Mouse (Mus musculus) adrenal gland, postnatal 25 days (tissue): ENCODE data around the gene Spata33. TPM values are rescaled to one million over a fixed set of nuclear protein-coding genes. Genes with fewer than 3 reads are reported as not detected.
"Not testable (repeated sequence)": the region's sequence is repeated elsewhere in the genome, so short reads cannot be mapped to it uniquely, and the experiment has no call there.

ENCODE experiments used
- DNase-seq: peaks from one replicate; pipeline ENCODE4 v3.0.0; 2021; ENCODE audit warnings: mixed read lengths
- long read RNA-seq: library from polyadenylated mRNA; stranded (forward); transcript quantifications from one replicate; pipeline ENCODE4 v2.0.0, GENCODE M21; 2021
- total RNA-seq: library from RNA; stranded (reverse); gene quantifications from 2 replicates; pipeline ENCODE4 v1.2.3, GENCODE M21; 2021

Spata33 gene
- 3.3 and 4.0 TPM in 2 replicates for total RNA-seq
- long read RNA-seq, full-length matches to known transcripts, result 4 of 4 reads
- long read RNA-seq, partial matches to known transcripts, result 0 of 4 reads
- long read RNA-seq, other reads (novel, unspliced or antisense), result 0 of 4 reads

DNA sequence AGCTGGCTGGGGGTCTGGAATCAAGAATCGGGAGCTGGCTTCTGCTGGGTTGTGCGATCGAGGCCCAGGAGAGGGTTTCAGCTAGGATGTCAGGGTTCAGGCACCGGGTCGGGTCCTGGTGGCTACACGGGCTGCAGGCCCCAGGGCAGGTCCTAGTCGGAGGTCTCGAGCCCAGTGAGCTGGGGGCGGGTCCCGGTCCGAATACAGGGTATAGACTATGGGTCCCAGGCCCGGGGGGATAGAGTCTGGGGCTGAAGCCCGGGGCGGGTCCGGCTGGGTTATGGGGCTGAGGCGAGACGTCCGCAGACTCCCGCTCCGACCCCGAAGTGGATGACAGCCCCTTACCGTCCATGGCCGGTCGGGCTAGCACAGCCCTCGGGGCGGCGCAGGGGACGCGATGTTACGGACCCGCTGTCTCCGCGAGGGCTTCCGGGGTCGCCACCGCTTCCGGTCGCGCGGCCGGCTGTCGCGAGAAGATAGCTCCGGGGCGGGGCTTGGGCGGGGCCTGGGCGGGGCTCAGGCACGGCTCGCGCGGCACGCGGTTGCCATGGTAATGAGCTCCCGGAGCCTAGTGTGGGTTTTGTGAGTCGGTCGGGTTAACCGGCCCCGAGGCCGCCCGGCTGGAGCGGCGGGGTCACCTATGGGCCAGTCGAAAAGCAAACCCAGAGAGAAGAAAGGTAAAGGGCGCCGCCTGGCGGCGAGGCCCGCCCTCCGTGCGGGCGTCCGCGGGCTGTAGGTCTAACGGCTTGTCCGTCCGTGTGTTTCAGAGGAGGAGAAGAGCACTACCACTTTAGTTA lies at the start of gene Spata33, which contains the start of gene Chmp1a:
TSS of gene Spata33 (plus strand) at position 512 of the 797 bp plus-strand sequence.
TSS of gene Chmp1a (minus strand) at position 443 of the 797 bp plus-strand sequence.
- peak; percentile 93 for DNase-seq

DNA sequence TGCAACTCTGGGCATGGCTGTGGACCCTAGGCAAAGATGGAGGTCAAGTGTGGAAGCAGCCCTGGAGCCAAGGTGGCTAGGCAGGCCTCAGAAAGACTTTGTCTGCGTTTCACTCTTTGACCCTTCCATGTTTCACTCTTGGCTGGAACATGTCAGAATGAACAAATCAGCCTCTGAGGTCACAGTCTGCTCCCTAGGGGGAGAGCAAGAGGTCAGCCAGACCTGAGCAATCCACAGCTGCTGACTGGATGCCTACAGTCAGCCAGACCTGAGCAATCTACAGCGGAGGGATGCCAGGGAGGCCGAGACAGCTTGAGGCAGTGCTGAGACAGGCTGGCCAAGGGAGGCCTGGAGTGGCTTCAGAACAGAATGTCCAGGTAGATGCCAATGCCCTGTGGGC lies 31.2 kb upstream of the Spata33 start:
- peak; percentile 49 for DNase-seq

DNA sequence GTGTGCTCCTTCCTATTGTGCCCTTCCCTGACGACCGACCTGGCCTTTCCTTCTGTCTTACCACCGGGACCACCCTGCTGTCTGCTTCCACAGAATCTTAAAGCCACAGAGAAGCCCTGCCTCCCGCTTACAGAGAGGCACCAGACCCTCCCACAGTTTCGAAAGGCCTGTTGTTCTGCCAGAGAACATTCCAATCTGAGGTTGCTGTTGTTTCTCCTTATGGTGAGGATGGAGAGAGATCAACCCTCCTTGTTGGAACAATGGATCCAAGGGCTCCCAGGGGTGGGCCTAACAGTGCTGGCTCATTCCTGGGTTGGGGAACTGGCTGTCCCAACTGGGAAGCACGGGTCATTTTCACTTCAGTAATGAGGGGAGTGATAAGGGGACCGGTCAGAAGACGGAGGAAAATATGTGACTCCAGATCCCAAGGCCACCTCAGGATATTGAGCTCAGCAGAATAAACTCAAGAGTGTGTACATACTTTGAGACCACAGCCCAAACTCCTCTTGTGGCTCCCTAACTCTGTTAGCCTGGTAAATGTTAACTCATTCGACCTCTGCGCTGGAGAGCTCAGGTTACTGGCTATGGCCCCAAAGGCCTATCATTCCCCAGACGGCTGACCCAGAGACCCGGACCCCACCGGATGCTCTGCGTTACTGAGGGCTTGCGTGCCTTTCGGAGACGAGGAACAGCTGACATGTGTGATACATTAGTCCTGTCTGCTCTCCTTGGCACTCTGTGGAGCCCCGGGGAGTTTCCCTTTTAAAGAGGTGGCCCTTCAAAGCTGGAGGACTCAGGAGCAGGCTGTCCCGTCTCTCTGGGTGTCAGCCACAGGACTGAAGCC lies 26.8 kb upstream of the Spata33 start, which contains the start of gene Dpep1:
TSS of gene Dpep1 (plus strand) at position 677 of the 844 bp plus-strand sequence.
- no peak for DNase-seq

DNA sequence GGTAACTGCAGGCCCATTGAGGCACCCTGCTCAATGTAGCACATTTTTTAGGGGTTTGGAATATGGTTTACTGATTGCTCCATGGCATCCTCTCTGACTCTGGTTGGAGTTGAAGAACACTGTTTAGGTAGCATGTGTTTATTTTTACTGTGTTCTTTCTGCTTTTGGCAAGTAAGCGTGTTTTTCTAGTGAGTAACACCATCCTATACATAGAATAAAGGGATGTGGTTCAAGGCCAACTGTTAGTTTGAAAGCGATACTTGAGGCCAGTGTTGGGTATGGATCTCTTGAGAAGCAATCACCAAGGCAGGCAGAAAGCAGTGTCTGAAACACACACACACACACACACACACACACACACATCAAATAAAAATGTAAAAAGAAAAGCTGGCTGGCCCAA lies 24.6 kb upstream of the Spata33 start:
- DNase-seq, result no peak

DNA sequence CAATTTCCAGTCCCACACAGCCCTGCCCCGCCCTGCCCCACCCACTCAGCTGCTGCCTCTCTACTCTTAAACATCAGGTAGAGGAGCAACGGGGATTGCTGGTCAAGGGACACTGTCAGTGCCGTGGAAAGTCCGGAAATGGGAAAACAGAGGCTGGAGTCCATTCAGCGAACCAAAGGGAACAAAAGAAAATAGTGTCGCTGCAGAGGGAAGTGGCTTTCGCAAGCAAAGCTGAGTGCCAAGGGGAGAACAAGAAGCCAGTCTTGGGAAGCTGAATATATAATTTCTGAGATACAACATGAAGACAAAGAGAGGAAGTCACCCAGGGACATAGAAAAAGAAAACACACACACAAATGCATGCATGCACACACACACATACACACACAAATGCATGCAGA lies 23.8 kb upstream of the Spata33 start:
- DNase-seq, result no peak

DNA sequence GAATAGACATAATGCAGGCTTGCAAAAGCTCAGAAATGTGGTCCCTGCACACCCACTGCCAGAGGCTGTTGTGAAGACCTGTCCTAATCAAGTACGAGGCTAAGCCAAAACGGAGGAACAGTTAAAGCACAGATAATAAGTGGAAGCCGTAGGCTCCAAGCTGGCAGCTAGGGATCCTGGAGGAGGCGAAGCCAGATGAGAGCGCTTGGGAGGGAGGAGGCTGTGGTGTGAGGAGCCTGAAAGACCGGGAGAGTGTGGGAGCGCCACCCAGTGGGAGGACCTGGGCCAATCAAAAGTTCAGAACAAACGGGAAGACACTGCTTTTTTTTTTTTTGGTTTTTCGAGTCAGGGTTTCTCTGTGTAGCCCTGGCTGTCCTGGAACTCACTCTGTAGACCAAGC lies 22.0 kb upstream of the Spata33 start:
- DNase-seq, result peak; percentile 78

DNA sequence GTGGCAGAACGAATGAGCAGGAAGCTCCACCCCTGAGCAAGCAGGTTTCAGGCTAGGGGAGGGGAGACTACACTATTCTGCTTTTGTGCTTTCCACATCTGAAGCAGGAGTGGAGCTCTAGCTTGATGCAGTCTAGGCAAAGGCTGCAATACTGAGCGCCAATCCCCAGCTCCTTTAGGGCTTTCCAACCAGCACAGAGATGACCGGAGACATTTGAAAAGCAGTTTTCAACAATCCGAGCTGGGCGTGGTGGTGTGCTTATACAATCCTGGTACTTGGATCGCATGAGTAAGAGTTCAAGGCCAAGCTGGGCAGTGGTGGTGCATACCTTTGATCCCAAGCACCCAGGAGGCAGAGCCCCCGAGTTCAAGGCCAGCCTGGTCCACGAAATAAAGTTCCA lies 20.7 kb upstream of the Spata33 start:
- no peak for DNase-seq

DNA sequence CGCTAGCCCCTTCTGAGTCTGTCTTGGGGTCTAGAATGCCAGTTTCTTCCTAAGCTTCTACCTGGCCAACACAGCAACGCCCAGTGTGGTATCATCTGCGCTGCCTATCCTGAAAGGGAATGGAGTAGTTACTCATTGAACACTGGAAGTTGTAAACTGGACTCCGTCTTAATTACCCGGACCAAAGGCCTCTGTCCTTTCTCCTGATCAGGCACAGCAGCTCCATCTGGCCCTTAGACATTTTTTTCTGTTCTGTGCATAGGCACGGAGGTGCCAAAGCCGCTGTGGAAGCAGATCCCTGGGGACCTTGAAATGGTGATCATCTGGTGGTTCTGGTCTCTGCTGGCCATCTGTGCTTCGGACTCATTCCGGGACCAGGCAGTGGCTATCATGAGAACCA lies 18.9 kb upstream of the Spata33 start:
- DNase-seq, result no peak

DNA sequence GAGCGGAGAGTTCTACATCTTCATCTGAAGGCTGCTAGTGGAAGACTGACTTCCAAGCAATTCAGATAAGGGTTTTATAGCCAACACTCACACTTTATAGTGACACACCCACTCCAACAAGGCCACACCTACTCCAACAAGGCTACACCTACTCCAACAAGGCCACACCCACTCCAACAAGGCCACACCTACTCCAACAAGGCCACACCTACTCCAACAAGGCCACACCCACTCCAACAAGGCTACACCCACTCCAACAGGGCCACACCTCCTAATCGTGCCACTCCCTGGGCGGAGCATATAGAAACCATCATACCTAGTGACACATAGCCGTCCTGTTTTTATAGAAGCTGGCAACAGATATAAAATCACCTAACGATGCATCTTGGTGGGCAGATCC lies 15.6 kb upstream of the Spata33 start:
- not testable (repeated sequence) for DNase-seq

DNA sequence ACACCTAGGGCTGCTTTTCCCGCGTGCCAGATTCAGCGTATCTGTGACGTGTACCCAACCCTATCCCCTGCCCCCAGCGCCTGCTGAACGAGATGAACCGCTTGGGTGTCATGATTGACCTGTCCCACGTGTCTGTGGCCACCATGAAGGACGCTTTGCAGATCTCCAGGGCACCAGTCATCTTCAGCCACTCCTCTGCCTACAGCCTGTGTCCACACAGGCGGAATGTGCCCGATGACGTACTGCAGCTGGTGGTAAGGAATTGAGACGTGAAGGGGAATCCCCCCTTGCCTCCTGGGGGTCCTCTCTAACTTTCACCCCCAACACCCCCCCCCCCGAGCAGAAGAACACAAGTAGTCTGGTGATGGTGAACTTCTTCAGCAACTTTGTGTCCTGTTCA lies 12.8 kb upstream of the Spata33 start:
- no peak for DNase-seq

DNA sequence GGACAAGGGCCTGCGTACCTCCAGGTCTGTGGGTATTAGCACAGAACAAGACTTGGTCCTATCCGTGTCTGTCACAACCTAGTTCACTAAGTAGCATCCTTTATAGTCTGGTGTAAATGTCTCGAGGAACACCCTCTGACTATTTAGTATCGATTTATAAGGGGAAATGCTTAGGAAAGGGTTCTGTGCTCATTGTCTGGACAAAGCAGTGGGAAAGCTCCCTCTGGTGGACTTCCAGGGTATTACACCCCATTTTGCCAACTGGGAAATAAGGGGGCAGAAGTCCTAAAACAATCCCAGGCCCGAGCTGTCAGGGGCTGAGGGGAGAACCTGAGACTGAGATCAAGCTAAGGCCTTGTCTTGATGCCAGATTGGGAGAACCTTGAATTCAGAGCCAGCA lies 10.3 kb upstream of the Spata33 start:
- peak; percentile 63 for DNase-seq

DNA sequence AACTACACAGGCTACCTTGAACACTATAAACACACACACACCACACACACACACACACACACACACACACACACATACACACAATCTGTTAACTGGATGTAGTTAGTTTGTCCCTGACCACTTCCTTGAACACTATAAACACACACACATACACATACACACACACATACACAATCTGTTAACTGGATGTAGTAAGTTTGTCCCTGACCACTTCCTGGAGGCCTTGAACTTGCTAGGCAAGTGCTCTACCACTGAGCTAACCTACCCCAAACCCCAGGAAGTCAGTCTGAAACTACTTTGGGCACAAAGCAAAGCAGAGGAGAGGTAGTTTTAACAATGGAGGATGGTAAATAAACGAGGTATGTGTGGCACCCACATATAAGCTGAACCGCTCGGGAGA lies 9.1 kb upstream of the Spata33 start:
- no peak for DNase-seq

DNA sequence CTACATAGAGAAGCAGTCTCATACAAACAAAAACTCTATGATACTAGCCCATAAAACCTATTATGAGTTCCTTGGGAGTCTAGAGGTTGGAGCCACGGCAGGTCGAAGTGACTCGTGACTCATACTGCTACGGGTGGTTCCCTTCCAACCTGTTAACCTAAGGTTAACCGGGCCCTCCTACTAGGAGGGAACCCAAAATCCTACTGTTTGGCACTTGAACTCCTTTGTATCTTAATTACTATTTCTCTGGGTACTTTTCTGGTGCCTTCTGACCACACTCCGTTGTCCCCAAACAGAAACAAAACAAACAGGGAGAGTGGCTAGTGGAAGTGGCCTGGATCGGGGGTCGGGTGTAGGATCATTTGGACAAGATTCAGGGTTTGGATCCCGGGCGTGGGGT lies 756 bp upstream of the Spata33 start:
- no peak for DNase-seq

DNA sequence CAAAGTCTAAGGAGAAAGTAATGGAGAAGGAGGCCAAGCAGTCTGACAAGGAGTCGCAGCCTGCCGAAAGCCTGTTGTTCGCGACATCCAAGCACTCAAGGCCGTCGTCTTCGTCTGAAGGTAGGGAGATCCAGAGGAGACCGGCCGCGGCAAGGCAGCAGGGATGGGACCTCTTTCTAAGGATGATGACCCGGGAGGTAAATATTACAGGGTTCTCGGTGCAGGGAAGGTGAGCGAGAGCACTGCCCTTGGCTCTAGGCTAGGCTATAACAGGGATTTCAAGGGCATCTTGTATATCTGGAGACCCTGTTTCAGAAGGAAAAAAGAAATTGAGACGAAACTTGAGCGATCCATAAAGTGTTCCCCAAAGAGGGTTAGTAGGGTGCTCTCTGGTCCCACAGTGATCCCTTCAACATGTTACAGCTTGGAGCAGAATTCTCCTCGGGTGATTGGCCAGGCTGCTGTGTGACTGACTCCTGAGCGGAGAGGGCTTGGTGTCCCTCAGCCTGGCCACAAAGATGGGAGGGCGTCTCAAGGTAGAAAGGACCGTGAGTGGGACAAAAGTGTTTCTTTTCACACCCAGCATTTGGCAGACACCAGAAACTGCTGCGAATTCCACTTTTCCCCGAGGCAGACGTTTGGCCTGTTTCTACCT lies 613 bp downstream of the Spata33 start:
- DNase-seq, result no peak

DNA sequence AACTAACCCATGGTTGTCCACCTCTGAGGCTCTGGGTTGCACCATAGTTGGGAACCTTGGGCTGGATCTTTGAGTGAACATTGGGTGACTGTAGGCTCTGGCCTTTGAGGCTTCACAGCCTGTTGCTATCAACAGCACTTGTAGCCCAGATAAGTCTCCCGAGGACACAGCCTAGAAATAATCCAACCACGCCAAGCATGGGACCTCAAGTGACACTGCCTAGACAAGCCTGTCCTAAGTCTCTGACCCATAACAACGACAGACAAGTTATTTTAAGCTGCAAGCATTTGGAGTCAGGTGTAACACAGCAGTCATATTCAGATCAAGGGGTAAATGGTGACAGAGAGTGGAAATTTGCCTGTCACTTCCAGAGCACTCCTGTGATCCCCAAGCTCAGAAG lies 2.8 kb downstream of the Spata33 start:
- DNase-seq, result no peak

DNA sequence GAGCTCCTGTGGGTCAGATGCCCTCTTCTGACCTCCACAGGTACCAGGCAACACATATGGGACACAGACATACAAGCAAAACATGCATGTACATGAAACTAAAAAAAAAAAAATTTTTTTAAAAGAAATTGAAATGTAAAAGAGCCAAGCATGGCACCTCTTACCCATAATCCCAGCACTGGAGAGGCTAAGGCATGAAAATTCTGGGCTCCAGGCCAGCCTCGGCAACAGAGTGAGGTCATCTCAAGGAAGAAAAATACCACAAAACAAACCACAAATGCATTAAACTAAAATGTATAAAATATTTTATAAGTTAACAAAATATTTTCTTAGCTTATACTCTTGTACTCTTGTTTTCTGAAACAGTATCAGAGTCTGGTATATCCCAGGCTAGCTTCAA lies 8.3 kb downstream of the Spata33 start:
- peak; percentile 35 for DNase-seq

DNA sequence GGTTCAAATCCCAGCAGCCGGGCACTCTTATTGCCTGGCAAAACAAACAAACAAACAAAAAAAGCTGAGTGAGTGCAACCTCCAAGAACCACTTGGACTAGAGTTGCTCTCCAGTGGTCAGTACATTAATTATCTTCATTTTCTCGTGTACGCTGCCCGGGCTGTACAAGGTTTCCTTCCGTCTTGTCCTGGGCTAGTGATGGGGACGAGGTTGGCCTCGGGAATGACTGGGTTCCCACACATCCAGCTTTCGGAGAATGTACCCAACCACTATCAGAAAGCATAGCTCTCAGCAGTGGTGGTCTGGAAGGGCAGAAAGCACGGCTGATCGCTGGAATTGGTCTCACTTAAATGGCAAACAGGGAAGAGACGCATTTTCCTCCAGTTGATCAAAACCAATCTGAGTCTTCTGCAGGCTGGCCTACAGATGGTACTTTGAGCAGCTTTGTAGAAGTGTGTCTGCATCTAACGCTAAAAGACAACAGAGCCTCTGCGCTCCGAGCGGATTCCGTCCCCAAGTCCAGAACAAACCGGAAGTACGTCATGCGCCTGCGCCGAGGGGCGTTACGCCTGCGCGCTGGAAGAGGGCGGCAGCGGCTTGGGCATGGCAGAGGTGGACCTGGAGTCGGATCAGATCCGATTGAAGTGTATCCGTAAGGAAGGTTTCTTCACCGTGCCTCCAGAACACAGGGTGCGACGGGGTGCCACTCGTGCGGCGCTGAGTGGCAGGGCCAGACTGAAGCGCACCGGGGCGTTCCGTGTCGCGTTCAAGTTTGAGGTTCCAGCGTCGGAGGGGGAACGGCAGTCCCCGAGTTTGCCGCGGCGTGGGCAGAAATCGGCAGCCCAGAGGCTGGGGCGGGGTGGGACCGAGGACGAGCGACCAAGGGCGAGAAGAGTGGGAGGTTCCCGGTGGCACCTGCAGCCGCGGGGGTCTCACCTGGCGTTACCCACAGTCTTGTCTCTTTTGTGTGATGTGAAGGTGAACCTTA lies 11.9 kb downstream of the Spata33 start, which contains the start of gene Cdk10:
TSS of gene Cdk10 (plus strand) at position 565 of the 989 bp plus-strand sequence.
- peak; percentile 95 for DNase-seq

DNA sequence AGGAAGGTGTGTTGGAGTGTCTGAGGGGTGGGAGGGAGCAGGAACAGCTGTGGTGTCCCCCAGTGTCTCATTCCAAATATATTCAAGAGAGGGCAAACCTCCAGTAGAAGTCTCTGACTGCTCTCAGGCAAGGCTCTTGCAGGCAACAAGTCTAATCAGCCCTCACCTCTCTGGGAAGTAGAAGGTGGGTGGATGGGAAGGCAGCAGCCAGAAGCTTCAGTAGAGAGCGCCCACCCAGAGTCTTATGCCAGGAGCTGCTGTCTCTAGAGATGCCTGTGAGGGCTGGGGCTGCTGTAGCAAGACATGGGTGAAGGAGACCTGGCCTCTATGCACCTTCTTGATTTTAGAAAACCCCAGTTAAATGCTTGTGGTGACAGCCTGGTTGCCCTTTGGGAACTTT lies 15.8 kb downstream of the Spata33 start:
- no peak for DNase-seq

DNA sequence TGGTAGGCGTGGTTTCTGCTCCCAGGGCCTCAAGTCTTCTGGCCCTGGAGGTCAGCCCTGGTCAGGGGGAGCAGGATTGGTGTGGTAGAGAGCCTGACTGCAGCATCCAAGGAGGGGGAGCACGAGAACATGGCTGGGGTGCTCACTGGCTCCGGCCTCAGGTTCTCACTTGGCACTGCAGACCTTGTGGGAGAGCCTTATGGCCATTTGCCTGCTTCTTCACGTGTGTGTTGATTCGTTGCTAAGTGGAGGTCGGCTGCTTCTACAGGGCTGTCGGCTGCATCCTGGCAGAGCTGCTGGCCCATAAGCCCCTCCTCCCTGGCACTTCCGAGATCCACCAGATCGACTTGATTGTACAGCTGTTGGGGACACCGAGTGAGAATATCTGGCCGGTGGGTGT lies 17.7 kb downstream of the Spata33 start:
- DNase-seq, result not testable (repeated sequence)

DNA sequence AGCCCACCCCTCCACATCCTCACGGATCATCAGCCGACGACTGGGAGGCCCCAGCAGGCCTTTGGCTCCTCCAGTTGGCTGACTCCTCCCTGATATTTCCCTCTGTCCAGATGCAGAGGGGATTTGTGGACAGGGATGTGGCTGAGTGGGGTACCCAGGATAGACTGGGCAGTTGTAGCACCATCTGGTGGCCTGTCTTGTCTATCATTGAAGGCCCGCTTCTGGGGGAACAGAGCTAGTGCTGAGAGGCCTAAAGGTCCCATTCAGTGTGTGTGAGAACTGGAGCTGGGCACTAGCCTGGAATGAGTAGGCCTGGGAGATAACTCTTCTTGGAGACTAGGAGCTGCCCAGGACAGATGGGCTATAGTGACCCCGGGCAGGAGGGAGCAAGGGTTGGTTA lies 19.1 kb downstream of the Spata33 start:
- no peak for DNase-seq

DNA sequence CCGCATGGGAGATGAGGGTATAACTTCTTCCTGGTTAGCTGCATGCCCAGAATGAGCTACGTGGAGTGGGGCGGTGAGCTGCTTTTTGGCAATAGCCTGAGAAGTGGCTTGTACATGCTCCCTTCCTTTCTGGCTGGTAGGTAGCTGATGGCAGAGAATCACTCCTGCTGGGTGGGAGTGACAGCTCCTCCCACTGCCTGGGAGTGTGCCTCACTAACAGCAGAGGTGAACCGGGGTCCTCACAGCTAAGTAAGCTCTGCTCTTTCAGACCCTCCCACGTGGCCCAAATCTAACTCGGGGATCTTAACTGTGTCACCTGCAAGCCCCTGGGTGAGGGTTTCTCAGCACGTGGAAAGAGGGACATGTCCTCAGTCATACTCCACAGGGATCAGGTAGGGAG lies 19.9 kb downstream of the Spata33 start:
- DNase-seq, result no peak
